Mouse (Mus musculus) Muller cell, postnatal 12 days (primary cell): ENCODE measurements at regions not wholly inside any gene's neighbourhood (a gene's known extent, or its start where the extent isn't known, plus 50 kb on each side); places are given as distances from the start of the nearest gene placed in this dataset.
"Not testable (repeated sequence)": the region's sequence is repeated elsewhere in the genome, so short reads cannot be mapped to it uniquely, and the experiment has no call there.

Experiments used
- DNase-seq: peaks from one replicate; pipeline ENCODE4 v3.0.0-alpha.2; 2015; ENCODE audit errors: inconsistent ontology term

GRCm38 (mm10) chr7:52732161-52732560 is 716.6 kb upstream of the 1700015G11Rik start:
- not testable (repeated sequence) for DNase-seq

- no peak for DNase-seq
Observed at GRCm38 (mm10) chr7:52726236-52726905, 710.8 kb upstream of the 1700015G11Rik start.

- DNase-seq, result peak; percentile 84
Observed at GRCm38 (mm10) chr7:52702464-52703145, 687.1 kb upstream of the 1700015G11Rik start.

DNA sequence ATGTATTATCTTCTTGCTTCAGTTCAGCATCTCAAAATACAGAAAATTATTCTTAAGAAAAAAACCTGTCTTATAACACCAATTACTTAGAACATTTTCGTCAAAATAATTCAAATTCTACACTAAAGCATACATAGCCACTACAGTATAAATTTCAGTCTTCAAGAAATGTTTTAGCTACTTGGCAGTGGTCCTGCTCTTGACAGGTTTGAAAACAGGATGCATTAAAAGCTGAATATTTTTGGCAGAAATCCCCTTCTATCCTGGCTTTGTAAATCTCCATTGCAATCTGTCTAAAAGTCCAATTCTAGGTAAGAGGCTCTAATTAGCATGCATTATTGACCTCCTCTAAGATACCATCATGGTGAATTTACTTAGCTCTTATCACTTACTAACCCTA is 652.8 kb upstream of the 1700015G11Rik start:
- DNase-seq, result no peak
